Mouse (Mus musculus) megakaryocyte progenitor cell, adult 5-6 weeks (primary cell): ENCODE measurements around the gene Tbl1xr1. TPM values are rescaled to one million over a fixed set of nuclear protein-coding genes. Genes with fewer than 3 reads are reported as not detected.

Source experiments
- ATAC-seq: replicated peaks from 2 replicates; pipeline ENCODE4 v1.8.0; 2016; ENCODE audit warnings: mild to moderate bottlenecking, moderate TSS enrichment, inconsistent platforms; ENCODE audit not compliant: poor library complexity
- total RNA-seq, 2 experiments: library from RNA; stranded (forward) in 1 of 2; stranded (reverse) in 1 of 2; fragments of 157-497, 149-512 nt in 1 of 2; fragments of 200-1000 nt in 1 of 2; gene quantifications; 2 replicates each; pipeline versions ENCODE4 v1.2.3 to v1.2.4; 2015 to 2017

Gene Tbl1xr1
- total RNA-seq, 2 experiments from 2014 or later = 84.0 to 96.3 TPM

- no peak for ATAC-seq
Observed at GRCm38 (mm10) chr3:22084222-22084996, 8.0 kb downstream of the Tbl1xr1 start.

- ATAC-seq = peak; percentile 15; the same call in 1 of the 2 replicates
Observed at GRCm38 (mm10) chr3:22089825-22090224, 13.4 kb downstream of the Tbl1xr1 start.

- ATAC-seq = peak; percentile 38; the same call in 1 of the 2 replicates
Observed at GRCm38 (mm10) chr3:22090431-22091265, 14.2 kb downstream of the Tbl1xr1 start.

GRCm38 (mm10) chr3:22091266-22091550, 14.8 kb downstream of the Tbl1xr1 start:
- ATAC-seq = peak; percentile 54

- ATAC-seq = no peak
Observed at GRCm38 (mm10) chr3:22091681-22092080, 15.2 kb downstream of the Tbl1xr1 start.

- ATAC-seq = no peak
Observed at GRCm38 (mm10) chr3:22092784-22093183, 16.3 kb downstream of the Tbl1xr1 start.

GRCm38 (mm10) chr3:22103986-22104515, 27.6 kb downstream of the Tbl1xr1 start:
- ATAC-seq = no peak

- no peak for ATAC-seq
Observed at GRCm38 (mm10) chr3:22105471-22105870, 29.0 kb downstream of the Tbl1xr1 start.

- no peak for ATAC-seq
Observed at GRCm38 (mm10) chr3:22108013-22108412, 31.6 kb downstream of the Tbl1xr1 start.

- ATAC-seq = no peak
Observed at GRCm38 (mm10) chr3:22109651-22110050, 33.2 kb downstream of the Tbl1xr1 start.

GRCm38 (mm10) chr3:22113773-22114172, 37.3 kb downstream of the Tbl1xr1 start:
- ATAC-seq = peak; percentile 56

GRCm38 (mm10) chr3:22115221-22115620, 38.8 kb downstream of the Tbl1xr1 start:
- peak; percentile 45 for ATAC-seq

- ATAC-seq = no peak
Observed at GRCm38 (mm10) chr3:22115678-22116077, 39.2 kb downstream of the Tbl1xr1 start.

GRCm38 (mm10) chr3:22116188-22116587, 39.7 kb downstream of the Tbl1xr1 start:
- no peak for ATAC-seq

GRCm38 (mm10) chr3:22121741-22122140, 45.3 kb downstream of the Tbl1xr1 start:
- ATAC-seq = no peak

- peak; percentile 86 for ATAC-seq
Observed at GRCm38 (mm10) chr3:22123145-22123544, 46.7 kb downstream of the Tbl1xr1 start.

GRCm38 (mm10) chr3:22126251-22126826, 49.9 kb downstream of the Tbl1xr1 start:
- ATAC-seq = no peak

GRCm38 (mm10) chr3:22131277-22131676, 54.8 kb downstream of the Tbl1xr1 start:
- ATAC-seq = peak; percentile 67

- ATAC-seq = no peak
Observed at GRCm38 (mm10) chr3:22133626-22134025, 57.2 kb downstream of the Tbl1xr1 start.

GRCm38 (mm10) chr3:22137793-22138579, 61.5 kb downstream of the Tbl1xr1 start:
- ATAC-seq = peak; percentile 56
